Mouse (Mus musculus) heart, adult 2 months (tissue): Measurements from ENCODE around the gene Gm20388. TPM values are rescaled to one million over a fixed set of nuclear protein-coding genes. Genes with fewer than 3 reads are reported as not detected.
"Not testable (repeated sequence)": the region's sequence is repeated elsewhere in the genome, so short reads cannot be mapped to it uniquely, and the experiment has no call there.

Experiments used
- DNase-seq, 2 experiments: peaks; one replicate each; pipeline ENCODE4 v3.0.0; 2021
- H3K27ac ChIP-seq: fragments of 200-600 bp; 2 replicates; pipeline ENCODE4 v1.8.1; 2022
- H3K27me3 ChIP-seq: fragments of 200-500 bp; 2 replicates; pipeline ENCODE4 v1.6.1; 2012; ENCODE audit warnings: mild to moderate bottlenecking, low read length, inconsistent platforms, mixed read lengths; ENCODE audit not compliant: control insufficient read depth, insufficient read depth
- H3K36me3 ChIP-seq: fragments of 200-500 bp; 2 replicates; pipeline ENCODE4 v1.6.1; 2012; ENCODE audit warnings: low read length, inconsistent platforms; ENCODE audit not compliant: control insufficient read depth, insufficient read depth
- H3K4me1 ChIP-seq: fragments of 200-500 bp; 2 replicates; pipeline ENCODE4 v1.6.1; 2011; ENCODE audit warnings: low read length; ENCODE audit not compliant: control insufficient read depth, insufficient read depth
- H3K4me3 ChIP-seq: fragments of 200-600 bp; 2 replicates; pipeline ENCODE4 v1.8.1; 2022
- H3K79me2 ChIP-seq: fragments of 200-500 bp; replicated peaks from 2 replicates; pipeline ENCODE4 v1.6.1; 2012; ENCODE audit warnings: mild to moderate bottlenecking, inconsistent platforms, low read length, moderate library complexity, mixed read lengths; ENCODE audit not compliant: control insufficient read depth, insufficient read depth
- H3K9ac ChIP-seq: fragments of 200-500 bp; 2 replicates; pipeline ENCODE4 v1.6.1; 2012; ENCODE audit warnings: low read depth, mild to moderate bottlenecking, control low read depth, inconsistent platforms, low read length, mixed read lengths
- CTCF ChIP-seq: fragments of 200-600 bp; IDR thresholded peaks from 2 replicates; pipeline ENCODE4 v1.8.1; 2022; ENCODE audit warnings: antibody characterized with exemption, mild to moderate bottlenecking, moderate library complexity
- EP300 ChIP-seq: fragments of 200-500 bp; IDR thresholded peaks from 2 replicates; pipeline ENCODE4 v1.6.1; 2011; ENCODE audit warnings: low read depth, low read length, control low read depth; ENCODE audit not compliant: insufficient read depth
- POLR2A ChIP-seq: fragments of 200-500 bp; IDR thresholded peaks from 2 replicates; pipeline ENCODE4 v1.6.1; 2011; ENCODE audit warnings: mild to moderate bottlenecking, low read depth, low read length, control low read depth; ENCODE audit not compliant: insufficient read depth
- WGBS: fragments of 180-500 bp; shearing (Covaris S2); methylation state at CpG from one replicate; pipeline ENCODE4 v1.1.7; 2018; 5-methylcytosine and 5-hydroxymethylcytosine counted together
- intact Hi-C: fragments of 180-260 bp; cut with DNase I; formaldehyde crosslinking; loops from one replicate; pipeline ENCODE4 v1.15.1; 2025
- polyA plus RNA-seq: library from polyadenylated mRNA; depleted of rRNA; stranded (reverse); fragments of >200 nt; gene quantifications from 2 replicates; pipeline ENCODE4 v1.2.3, GENCODE M21; 2012
- total RNA-seq, 2 experiments: library from RNA; stranded (reverse); gene quantifications; 2 replicates each; pipeline ENCODE4 v1.2.3; 2021

Gene Gm20388
- total and polyA plus RNA-seq, 3 experiments = 1.8 to 32.3 TPM; not detected in 1

DNA sequence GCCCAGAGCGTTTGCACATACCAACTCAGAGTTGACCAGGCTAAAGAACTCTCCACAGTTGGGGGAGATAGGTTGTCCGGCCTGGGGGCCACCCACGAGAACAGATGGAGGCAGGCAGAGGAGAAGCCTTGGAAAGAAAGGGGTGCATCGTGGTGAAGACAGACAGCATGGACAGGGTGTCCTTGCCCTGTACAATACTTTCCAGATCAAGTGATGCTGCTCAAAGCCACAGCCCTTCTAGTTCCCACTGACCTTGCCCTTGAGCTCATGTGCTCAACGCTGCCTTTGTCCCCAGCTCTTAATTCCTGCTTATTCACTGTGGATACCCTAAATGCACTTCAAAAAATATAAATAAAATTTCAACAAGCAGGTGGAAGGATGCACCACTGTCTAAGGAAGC lies 3363.8 kb downstream of the Gm20388 start:
- Histone ChIP-seq H3K4me1 (no peaks in the 10 kb centered on the region), H3K27ac (no peak overlapping the region), H3K9ac (no peak overlapping the region), H3K79me2 (no peaks in the 10 kb centered on the region), H3K4me3 (no peak overlapping the region), H3K36me3 (no peaks in the 10 kb centered on the region), H3K27me3 (no peaks in the 10 kb centered on the region)
- 92% methylated on average over 5 of the region's 5 CpGs for WGBS
- TF ChIP-seq CTCF = no peak
- no peak for TF ChIP-seq POLR2A
- no peak for TF ChIP-seq EP300
- intact Hi-C loops = no loop called here
- no peak for DNase-seq

DNA sequence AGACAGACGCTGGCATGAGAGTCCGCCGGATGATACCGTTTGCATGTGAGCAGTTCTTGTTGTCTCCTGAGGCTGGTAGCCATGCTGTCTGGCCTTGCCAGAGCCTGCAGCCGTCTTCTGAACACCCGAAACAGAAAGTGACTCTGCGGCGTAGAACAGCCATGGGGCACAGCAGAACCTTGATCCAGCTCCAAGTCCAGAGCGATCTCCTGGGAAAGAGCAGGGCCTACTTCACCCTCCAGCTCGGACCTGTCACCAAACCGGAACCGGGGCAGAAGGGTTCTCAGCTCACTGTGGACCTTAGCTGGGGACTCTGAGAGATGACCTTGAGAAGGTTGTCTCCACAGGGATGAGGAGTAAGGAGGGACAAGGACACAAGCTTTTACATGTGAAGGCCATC lies 3364.5 kb downstream of the Gm20388 start:
- TF ChIP-seq POLR2A (no peak), EP300 (no peak), CTCF (no peak)
- Histone ChIP-seq H3K79me2 (no peaks in the 10 kb centered on the region), H3K36me3 (no peaks in the 10 kb centered on the region), H3K4me1 (no peaks in the 10 kb centered on the region), H3K27ac (no peak overlapping the region), H3K9ac (no peak overlapping the region), H3K27me3 (no peaks in the 10 kb centered on the region), H3K4me3 (no peak overlapping the region)
- DNase-seq = no peak
- WGBS = 94% methylated on average over 12 of the region's 12 CpGs
- intact Hi-C loops = no loop called here

DNA sequence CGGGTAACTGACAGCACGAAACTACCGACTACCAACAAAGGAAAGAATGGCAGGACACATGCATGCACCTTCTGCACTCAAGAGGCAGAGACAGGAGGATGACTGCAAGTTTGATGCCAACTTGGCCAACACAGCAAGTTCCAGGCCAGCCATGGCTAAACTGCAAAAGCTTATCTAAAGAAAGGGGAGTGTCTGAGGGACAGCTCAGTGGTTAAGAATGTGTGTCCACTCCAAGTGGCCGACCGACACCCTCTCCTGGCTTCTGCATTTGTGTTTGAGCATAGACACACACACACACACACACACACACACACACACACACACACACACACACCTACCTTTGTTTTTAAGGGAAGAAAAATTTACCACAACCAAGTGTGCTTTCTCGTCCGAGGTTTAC lies 3367.8 kb downstream of the Gm20388 start:
- H3K79me2 ChIP-seq = no peaks in the 10 kb centered on the region
- no peaks in the 10 kb centered on the region for H3K36me3 ChIP-seq
- DNase-seq = no peak
- intact Hi-C loops = no loop called here
- no peaks in the 10 kb centered on the region for H3K27me3 ChIP-seq
- H3K4me1 ChIP-seq = no peaks in the 10 kb centered on the region
- no peak for TF ChIP-seq POLR2A
- TF ChIP-seq CTCF = no peak
- no peak for TF ChIP-seq EP300
- no peak overlapping the region for H3K4me3 ChIP-seq
- no peak overlapping the region for H3K27ac ChIP-seq
- H3K9ac ChIP-seq = no peak overlapping the region
- 67% methylated on average over 7 of the region's 7 CpGs for WGBS

DNA sequence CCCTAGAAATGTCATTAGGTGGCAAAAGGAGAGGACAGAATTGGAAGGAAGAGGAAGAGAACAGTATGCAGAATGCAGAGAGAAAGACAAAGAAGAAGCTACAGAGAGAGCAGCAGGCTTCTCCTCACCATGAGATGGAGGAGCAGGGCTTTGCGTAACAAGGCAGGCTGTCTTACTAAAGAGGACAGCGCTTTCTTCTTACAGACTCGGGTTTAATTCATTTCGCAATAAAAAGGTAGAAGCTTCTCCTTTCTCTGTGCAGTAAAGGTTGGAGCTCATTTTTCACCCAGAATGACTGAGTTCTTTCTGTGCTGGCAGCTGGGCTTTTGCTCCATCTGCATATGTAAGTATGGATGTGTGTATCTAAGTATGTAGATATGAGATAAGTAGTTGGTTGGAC lies 3369.2 kb downstream of the Gm20388 start:
- WGBS = 90% methylated on average over 4 of the region's 4 CpGs
- Histone ChIP-seq H3K9ac (no peak overlapping the region), H3K27ac (no peak overlapping the region), H3K79me2 (no peaks in the 10 kb centered on the region), H3K4me3 (no peak overlapping the region), H3K4me1 (no peaks in the 10 kb centered on the region), H3K27me3 (no peaks in the 10 kb centered on the region), H3K36me3 (no peaks in the 10 kb centered on the region)
- TF ChIP-seq EP300 (no peak), POLR2A (no peak), CTCF (no peak)
- intact Hi-C loops = no loop called here
- DNase-seq = no peak

DNA sequence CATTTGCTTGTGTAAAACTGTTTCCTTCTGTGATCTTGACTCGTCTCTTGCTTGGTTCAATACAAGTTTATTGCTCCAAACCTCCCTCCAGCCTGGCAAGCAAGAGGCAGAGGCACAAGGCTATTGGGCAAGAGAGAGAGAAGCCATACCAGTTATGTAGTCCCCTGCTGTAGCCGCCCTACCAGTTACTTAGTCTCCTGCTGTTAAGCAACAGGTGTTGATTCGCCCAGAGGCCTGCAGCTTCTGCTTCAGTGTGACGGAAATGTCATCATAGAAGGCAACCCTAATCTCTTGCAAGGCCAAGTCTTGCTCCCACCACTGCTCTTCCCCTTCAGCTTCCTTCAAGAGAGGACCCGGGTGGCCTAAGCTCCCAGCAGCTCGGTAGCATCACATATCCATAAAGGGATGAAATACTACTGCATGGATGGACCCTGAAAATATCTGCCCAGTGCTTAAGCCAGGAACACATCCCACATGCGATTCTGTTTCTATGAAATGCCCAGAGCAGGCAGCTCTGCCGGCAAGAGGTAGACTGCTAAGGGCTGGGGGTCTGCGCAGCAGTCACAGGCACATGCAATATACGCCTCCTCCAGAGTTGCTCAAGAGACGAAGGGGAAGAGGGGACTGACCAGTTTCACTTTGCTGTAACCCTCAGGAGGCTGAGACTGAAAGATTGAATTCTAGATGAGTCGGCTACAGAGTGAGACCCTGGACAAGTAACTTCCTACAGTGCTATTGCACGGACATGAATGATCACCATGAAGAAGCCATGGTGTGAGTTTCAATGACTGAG lies 3369.9 kb downstream of the Gm20388 start:
- no peak overlapping the region for H3K4me3 ChIP-seq
- intact Hi-C loops = no loop called here
- no peak overlapping the region for H3K9ac ChIP-seq
- no peak overlapping the region for H3K27ac ChIP-seq
- no peaks in the 10 kb centered on the region for H3K4me1 ChIP-seq
- no peaks in the 10 kb centered on the region for H3K36me3 ChIP-seq
- no peak for DNase-seq
- H3K79me2 ChIP-seq = no peaks in the 10 kb centered on the region
- H3K27me3 ChIP-seq = no peaks in the 10 kb centered on the region
- TF ChIP-seq CTCF (no peak), EP300 (no peak)
- 87% methylated on average over 13 of the region's 13 CpGs for WGBS

DNA sequence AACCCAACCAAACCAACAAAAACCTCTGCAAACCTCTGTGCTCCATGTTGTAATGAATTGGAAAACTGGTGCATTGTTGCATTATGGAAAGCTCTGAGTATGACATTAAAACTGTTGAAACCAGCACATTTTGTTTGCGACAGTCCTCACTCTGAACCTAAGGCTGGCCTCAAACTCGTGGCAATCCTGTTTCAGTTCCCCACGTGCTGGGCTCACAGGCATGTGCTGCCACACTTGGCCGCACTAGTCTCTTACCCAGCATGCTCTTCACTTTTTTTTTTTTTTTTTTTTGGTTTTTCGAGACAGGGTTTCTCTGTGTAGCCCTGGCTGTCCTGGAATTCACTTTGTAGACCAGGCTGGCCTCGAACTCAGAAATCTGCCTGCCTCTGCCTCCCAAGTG lies 3372.4 kb downstream of the Gm20388 start:
- H3K27ac ChIP-seq, DNase-seq, H3K4me1 ChIP-seq, H3K79me2 ChIP-seq, H3K36me3 ChIP-seq, H3K4me3 ChIP-seq, H3K27me3 ChIP-seq, intact Hi-C loops, H3K9ac ChIP-seq: not testable (repeated sequence)
- 85% methylated on average over 6 of the region's 6 CpGs for WGBS
